Mouse (Mus musculus): ENCODE data around the gene Hsd17b7.

DNA sequence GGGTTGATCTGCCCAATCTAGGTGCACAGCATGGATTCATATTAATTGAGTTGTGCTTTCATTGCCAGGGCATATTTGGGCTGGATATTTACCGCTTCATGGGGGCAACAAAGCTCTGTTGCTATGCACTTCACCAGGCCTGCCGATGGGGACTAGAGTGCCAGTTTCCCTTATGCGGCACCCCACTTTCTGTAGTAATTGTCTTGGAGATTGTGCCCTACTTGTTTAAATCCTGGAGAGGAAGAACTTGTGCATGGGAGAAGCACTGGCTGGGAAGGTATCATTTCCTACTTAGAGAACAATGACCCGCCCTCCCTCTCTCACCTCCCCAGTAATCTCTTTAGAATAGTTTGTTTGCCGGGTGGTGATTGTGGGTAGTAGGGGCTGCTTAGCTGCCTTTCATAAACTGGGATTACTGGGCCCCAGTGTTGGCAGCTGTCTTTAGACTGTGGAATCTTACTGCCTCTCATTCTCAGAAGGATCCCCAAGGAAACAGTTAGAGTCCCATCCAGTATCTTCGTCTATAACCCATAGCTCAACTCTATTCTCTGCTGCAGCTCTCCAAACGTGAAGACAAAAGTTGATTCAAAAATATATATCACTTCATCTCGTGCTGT is 41.2 kb downstream of the Hsd17b7 start:
- no peak for TF ChIP-seq GATA1 (IDR thresholded peaks at IDR 0.05; ENCODE audit: borderline replicate concordance, low read length)
- no peak for TF ChIP-seq FLI1 (IDR thresholded peaks at IDR 0.05; ENCODE audit: low read length)

Data from megakaryocyte, embryonic 14.5 days (primary cell).